Mouse (Mus musculus) frontal cortex, adult (tissue): ENCODE data around the gene Rprd2.

Experiments
- ATAC-seq: cut with Nextera tagmentation; 2 replicates; pipeline ENCODE4 v1.9.2; 2017; ENCODE audit warnings: mild to moderate bottlenecking, moderate library complexity, mixed read lengths; ENCODE audit not compliant: low TSS enrichment

Gene Rprd2

GRCm38 (mm10) chr3:95739353-95740104 lies 79.1 kb downstream of the Rprd2 start, which contains the start of gene Ecm1:
TSS of gene Ecm1 (minus strand) at chr3:95739569.
- ATAC-seq, result peak; percentile 89

- ATAC-seq, result no peak
Observed at GRCm38 (mm10) chr3:95735071-95735670, 83.5 kb downstream of the Rprd2 start.

- no peak for ATAC-seq
Observed at GRCm38 (mm10) chr3:95734092-95734702, 84.5 kb downstream of the Rprd2 start.

- no peak for ATAC-seq
Observed at GRCm38 (mm10) chr3:95732744-95733521, 85.7 kb downstream of the Rprd2 start.

GRCm38 (mm10) chr3:95732297-95732696 lies 86.4 kb downstream of the Rprd2 start:
- peak; percentile 75 for ATAC-seq

GRCm38 (mm10) chr3:95731802-95732201 lies 86.9 kb downstream of the Rprd2 start:
- no peak for ATAC-seq

GRCm38 (mm10) chr3:95730431-95730830 lies 88.2 kb downstream of the Rprd2 start:
- ATAC-seq, result no peak

GRCm38 (mm10) chr3:95728906-95729305 lies 89.8 kb downstream of the Rprd2 start:
- no peak for ATAC-seq

- ATAC-seq, result no peak
Observed at GRCm38 (mm10) chr3:95726696-95727358, 91.8 kb downstream of the Rprd2 start.

- no peak for ATAC-seq
Observed at GRCm38 (mm10) chr3:95725863-95726262, 92.8 kb downstream of the Rprd2 start.

- ATAC-seq, result no peak
Observed at GRCm38 (mm10) chr3:95722386-95722785, 96.3 kb downstream of the Rprd2 start.

- ATAC-seq, result no peak
Observed at GRCm38 (mm10) chr3:95718153-95718552, 100.5 kb downstream of the Rprd2 start.

GRCm38 (mm10) chr3:95716075-95716474 lies 102.6 kb downstream of the Rprd2 start:
- ATAC-seq, result no peak
